Mouse (Mus musculus): ENCODE data around the gene Bicra.

- TF ChIP-seq CTCF (IDR thresholded peaks at IDR 0.05; ENCODE audit: low read depth) (no peak), EP300 (IDR thresholded peaks at IDR 0.05; ENCODE audit: low read depth) (no peak)
Measured at GRCm38 (mm10) chr7:16019256-16020094, 28.2 kb downstream of the Bicra start.

All from heart, postnatal 0 days (tissue).